Mouse (Mus musculus) embryo, embryonic 9.5 days (tissue): ENCODE measurements around the gene Trim10.

Experiments used
- DNase-seq: peaks from one replicate; pipeline ENCODE4 v3.0.0-alpha.2; 2017; ENCODE audit errors: extremely low spot score

Trim10 gene

GRCm38 (mm10) chr17:36909802-36910201 is 40.4 kb downstream of the Trim10 start:
- no peak for DNase-seq

GRCm38 (mm10) chr17:36912031-36912430 is 42.7 kb downstream of the Trim10 start:
- no peak for DNase-seq

GRCm38 (mm10) chr17:36914108-36914507 is 44.7 kb downstream of the Trim10 start:
- DNase-seq, result peak; percentile 59

GRCm38 (mm10) chr17:36915076-36915475 is 45.7 kb downstream of the Trim10 start:
- peak; percentile 47 for DNase-seq

- DNase-seq, result no peak
These were observed 50.9 kb downstream of the Trim10 start for GRCm38 (mm10) chr17:36920239-36920638.

GRCm38 (mm10) chr17:36922715-36923114 is 53.3 kb downstream of the Trim10 start:
- DNase-seq, result no peak

GRCm38 (mm10) chr17:36923491-36923890 is 54.1 kb downstream of the Trim10 start:
- DNase-seq, result no peak
